Mouse (Mus musculus) neutrophil, adult 5-6 weeks (primary cell): ENCODE measurements around the gene Sel1l3. TPM values are rescaled to one million over a fixed set of nuclear protein-coding genes. Genes with fewer than 3 reads are reported as not detected.

ENCODE experiments used
- ATAC-seq: fragments of 151-379, 151-347 bp; 2 replicates; pipeline ENCODE4 v1.8.0; 2017; ENCODE audit warnings: mild to moderate bottlenecking, moderate TSS enrichment; ENCODE audit not compliant: insufficient number of reproducible peaks, poor library complexity, low FRiP score, severe bottlenecking; ENCODE audit errors: extremely low read depth
- total RNA-seq: library from RNA; stranded (forward); fragments of 200-1000 nt; gene quantifications from 2 replicates; pipeline ENCODE4 v1.2.3, GENCODE M21; 2017

Gene Sel1l3
- 0.12 and 0.23 TPM in 2 replicates for total RNA-seq

GRCm38 (mm10) chr5:53213711-53214352 lies at the start of gene Sel1l3:
TSS of gene Sel1l3 (minus strand) at chr5:53213927.
- ATAC-seq: no peak

GRCm38 (mm10) chr5:53261999-53262398 lies 48.3 kb upstream of the Sel1l3 start:
- ATAC-seq: no peak

GRCm38 (mm10) chr5:53259894-53260293 lies 46.2 kb upstream of the Sel1l3 start:
- no peak for ATAC-seq

- ATAC-seq: no peak
Measured at GRCm38 (mm10) chr5:53258038-53258786, 44.5 kb upstream of the Sel1l3 start.

GRCm38 (mm10) chr5:53254821-53255220 lies 41.1 kb upstream of the Sel1l3 start:
- ATAC-seq: no peak

- no peak for ATAC-seq
Measured at GRCm38 (mm10) chr5:53254154-53254553, 40.4 kb upstream of the Sel1l3 start.

GRCm38 (mm10) chr5:53249431-53250061 lies 35.8 kb upstream of the Sel1l3 start:
- ATAC-seq: no peak

GRCm38 (mm10) chr5:53248499-53248898 lies 34.8 kb upstream of the Sel1l3 start:
- no peak for ATAC-seq

- ATAC-seq: no peak
Measured at GRCm38 (mm10) chr5:53243933-53244332, 30.2 kb upstream of the Sel1l3 start.

- no peak for ATAC-seq
Measured at GRCm38 (mm10) chr5:53242865-53243499, 29.3 kb upstream of the Sel1l3 start.

- ATAC-seq: no peak
Measured at GRCm38 (mm10) chr5:53241963-53242362, 28.2 kb upstream of the Sel1l3 start.

- ATAC-seq: no peak
Measured at GRCm38 (mm10) chr5:53241109-53241508, 27.4 kb upstream of the Sel1l3 start.

- ATAC-seq: no peak
Measured at GRCm38 (mm10) chr5:53239831-53240440, 26.2 kb upstream of the Sel1l3 start.

GRCm38 (mm10) chr5:53239189-53239588 lies 25.5 kb upstream of the Sel1l3 start:
- no peak for ATAC-seq

GRCm38 (mm10) chr5:53238761-53239160 lies 25.0 kb upstream of the Sel1l3 start:
- ATAC-seq: no peak

- no peak for ATAC-seq
Measured at GRCm38 (mm10) chr5:53236749-53237148, 23.0 kb upstream of the Sel1l3 start.

- no peak for ATAC-seq
Measured at GRCm38 (mm10) chr5:53236136-53236535, 22.4 kb upstream of the Sel1l3 start.

GRCm38 (mm10) chr5:53235551-53235950 lies 21.8 kb upstream of the Sel1l3 start:
- no peak for ATAC-seq

GRCm38 (mm10) chr5:53230560-53230959 lies 16.8 kb upstream of the Sel1l3 start:
- 0 out of 2 replicates have a peak, but pooled peaks have one; percentile 16 for ATAC-seq
